Mouse (Mus musculus) heart, adult 10 weeks (tissue): Measurements from ENCODE around the gene Aldob. TPM values are rescaled to one million over a fixed set of nuclear protein-coding genes. Genes with fewer than 3 reads are reported as not detected.

Source experiments
- polyA plus RNA-seq: library from polyadenylated mRNA; stranded (reverse); fragments of 350-450 nt; fragmentation: Illumina TruSeq; extraction: RNeasy Lipid Tissue Mini Kit (QIAGEN cat#74804); gene quantifications from one replicate; pipeline ENCODE4 v1.2.3, GENCODE M21; 2014; ENCODE audit warnings: low read depth, low replicate concordance

The Aldob gene
- polyA plus RNA-seq = 9.4 TPM

GRCm38 (mm10) chr4:49549383-49549782 lies at the start of gene Aldob:
Gene Aldob (minus strand): TSS chr4:49549546.

GRCm38 (mm10) chr4:49597183-49598100 lies 48.1 kb upstream of the Aldob start, which contains the start of gene Tmem246:
Gene Tmem246 (minus strand): TSS chr4:49597876.

GRCm38 (mm10) chr4:49520572-49521340 lies 28.6 kb downstream of the Aldob start, which contains the start of the genes Mrpl50 and Zfp189:
Gene Mrpl50 (minus strand): TSS chr4:49521093.
Gene Zfp189 (plus strand): TSS chr4:49521176.

GRCm38 (mm10) chr4:49506386-49506785 lies 43.0 kb downstream of the Aldob start, which contains the start of gene Baat:
Gene Baat (minus strand): TSS chr4:49506557.

Other genes with a start within 250 kb of the Aldob start
- gene Acnat2, start 141.4 kb downstream of the Aldob start, polyA plus RNA-seq = not detected
- not detected for gene Acnat1, start 75.6 kb downstream of the Aldob start, polyA plus RNA-seq
- gene Baat, start 43.0 kb downstream of the Aldob start, polyA plus RNA-seq = not detected
- gene Mrpl50, start 28.5 kb downstream of the Aldob start, polyA plus RNA-seq = 63.7 TPM
- 5.1 TPM for gene Zfp189, start 28.4 kb downstream of the Aldob start, polyA plus RNA-seq
- gene Tmem246, start 48.3 kb upstream of the Aldob start, polyA plus RNA-seq = 45.3 TPM
- 32.0 TPM for gene Rnf20, start 82.5 kb upstream of the Aldob start, polyA plus RNA-seq
- not detected for gene Ppp3r2, start 132.5 kb upstream of the Aldob start, polyA plus RNA-seq